Mouse (Mus musculus) CH12.LX (cell line): Measurements from ENCODE around the gene Prima1. TPM values are rescaled to one million over a fixed set of nuclear protein-coding genes. Genes with fewer than 3 reads are reported as not detected.

ENCODE experiments used
- DNase-seq: peaks from one replicate; pipeline ENCODE4 v3.0.0-alpha.2; 2013; ENCODE audit errors: extremely low read depth
- H3K27ac ChIP-seq: 2 replicates; pipeline ENCODE4 v1.5.1; 2012; ENCODE audit warnings: low read depth, mild to moderate bottlenecking, control low read depth, moderate library complexity; ENCODE audit not compliant: insufficient read depth
- H3K27me3 ChIP-seq: replicated peaks from 2 replicates; pipeline ENCODE3; 2012; ENCODE audit warnings: inconsistent platforms
- H3K36me3 ChIP-seq, 2 experiments: replicated peaks in 1 of 2; 2 replicates each; pipeline versions ENCODE3 to v1.6.1; 2012; ENCODE audit warnings: inconsistent platforms in 1 of 2, low read length in 1 of 2, mild to moderate bottlenecking in 1 of 2, mixed read lengths in 1 of 2, moderate library complexity in 1 of 2; ENCODE audit not compliant: control insufficient read depth in 1 of 2, insufficient read depth in 1 of 2
- H3K4me1 ChIP-seq, 2 experiments: 2 replicates each; pipeline ENCODE4 v1.6.1; 2012; ENCODE audit warnings: inconsistent platforms in 1 of 2, moderate library complexity in 1 of 2; ENCODE audit not compliant: insufficient read depth in 2 of 2, control insufficient read depth in 1 of 2
- H3K4me2 ChIP-seq: 2 replicates; pipeline ENCODE4 v1.6.1; 2012; ENCODE audit warnings: low read depth, mild to moderate bottlenecking, control low read depth; ENCODE audit not compliant: poor library complexity, insufficient read depth, severe bottlenecking
- H3K4me3 ChIP-seq, 3 experiments: fragments of 150-350 bp in 1 of 3; sonication (generic) in 1 of 3; replicated peaks in 1 of 3; 2 replicates each; pipeline versions ENCODE3 to v1.5.1; 2011 to 2012; ENCODE audit warnings: low read depth in 2 of 3, low read length in 2 of 3, mild to moderate bottlenecking in 2 of 3, moderate library complexity in 2 of 3, control low read depth in 1 of 3, improper control_type of control experiment in 1 of 3, inconsistent platforms in 1 of 3, mixed read lengths in 1 of 3; ENCODE audit not compliant: poor library complexity in 1 of 3
- H3K79me2 ChIP-seq: replicated peaks from 2 replicates; pipeline ENCODE4 v1.6.1; 2012; ENCODE audit warnings: mild to moderate bottlenecking, moderate library complexity; ENCODE audit not compliant: control insufficient read depth, poor library complexity, insufficient read depth, severe bottlenecking; ENCODE audit errors: extremely low read depth
- H3K9ac ChIP-seq: 2 replicates; pipeline ENCODE4 v1.6.1; 2012; ENCODE audit warnings: low read depth, mild to moderate bottlenecking, control low read depth, moderate library complexity; ENCODE audit not compliant: insufficient read depth
- H3K9me3 ChIP-seq: replicated peaks from 2 replicates; pipeline ENCODE3; 2012; ENCODE audit warnings: low read length, inconsistent platforms, mixed read lengths
- BHLHE40 ChIP-seq: IDR thresholded peaks from 2 replicates; pipeline ENCODE4 v1.6.1; 2011; ENCODE audit warnings: mild to moderate bottlenecking, low read depth, low read length, improper control_type of control experiment
- EP300 ChIP-seq: IDR thresholded peaks from 2 replicates; pipeline ENCODE4 v1.6.1; 2011; ENCODE audit warnings: low read length, improper control_type of control experiment
- GABPA ChIP-seq: IDR thresholded peaks from 2 replicates; pipeline ENCODE4 v1.6.1; 2012; ENCODE audit warnings: low read depth, low read length, improper control_type of control experiment, inconsistent platforms; ENCODE audit not compliant: insufficient replicate concordance
- JUND ChIP-seq: conservative IDR thresholded peaks from 2 replicates; pipeline ENCODE4 v1.6.1; 2011; ENCODE audit warnings: low read depth, low read length, improper control_type of control experiment
- KAT2A ChIP-seq: IDR thresholded peaks from 2 replicates; pipeline ENCODE4 v1.6.1; 2012; ENCODE audit warnings: low read length, improper control_type of control experiment, inconsistent platforms; ENCODE audit not compliant: insufficient replicate concordance
- MAFK ChIP-seq: IDR thresholded peaks from 2 replicates; pipeline ENCODE4 v1.6.1; 2011; ENCODE audit warnings: low read length, improper control_type of control experiment; ENCODE audit not compliant: insufficient replicate concordance
- MAZ ChIP-seq: IDR thresholded peaks from 2 replicates; pipeline ENCODE4 v1.6.1; 2012; ENCODE audit warnings: low read depth, mild to moderate bottlenecking, inconsistent platforms, low read length, improper control_type of control experiment, moderate library complexity
- MEF2A ChIP-seq: IDR thresholded peaks from 2 replicates; pipeline ENCODE4 v1.6.1; 2014; ENCODE audit warnings: low read depth, mild to moderate bottlenecking, inconsistent platforms, low read length, improper control_type of control experiment, borderline replicate concordance
- MXI1 ChIP-seq: IDR thresholded peaks from 2 replicates; pipeline ENCODE4 v1.6.1; 2011; ENCODE audit warnings: mild to moderate bottlenecking, low read depth, low read length, improper control_type of control experiment
- POLR2A ChIP-seq: IDR thresholded peaks from 2 replicates; pipeline ENCODE4 v1.6.1; 2011; ENCODE audit warnings: low read depth, mild to moderate bottlenecking, improper control_type of control experiment, low read length
- RCOR1 ChIP-seq: conservative IDR thresholded peaks from 2 replicates; pipeline ENCODE4 v1.6.1; 2012; ENCODE audit warnings: low read depth, mild to moderate bottlenecking, inconsistent platforms, low read length, improper control_type of control experiment
- SMC3 ChIP-seq: IDR thresholded peaks from 2 replicates; pipeline ENCODE4 v1.6.1; 2011; ENCODE audit warnings: low read depth, low read length, improper control_type of control experiment
- USF1 ChIP-seq: IDR thresholded peaks from 2 replicates; pipeline ENCODE4 v1.6.1; 2014; ENCODE audit warnings: low read depth, mild to moderate bottlenecking, inconsistent platforms, low read length, improper control_type of control experiment
- ZKSCAN1 ChIP-seq: IDR thresholded peaks from 2 replicates; pipeline ENCODE4 v1.6.1; 2012; ENCODE audit warnings: low read depth, inconsistent platforms, low read length, improper control_type of control experiment, borderline replicate concordance
- ZMIZ1 ChIP-seq: IDR thresholded peaks from 2 replicates; pipeline ENCODE4 v1.6.1; 2012; ENCODE audit warnings: low read depth, mild to moderate bottlenecking, inconsistent platforms, low read length, improper control_type of control experiment
- ZNF384 ChIP-seq: IDR thresholded peaks from 2 replicates; pipeline ENCODE4 v1.6.1; 2012; ENCODE audit warnings: low read depth, low read length, improper control_type of control experiment, inconsistent platforms
- dilution Hi-C: fragments of 300-500 bp; cut with MboI; formaldehyde crosslinking; loops from 2 replicates; pipeline ENCODE4 v1.14.3; 2020; ENCODE audit warnings: low sequenced_read_pairs; ENCODE audit not compliant: extremely low pct_unique_long_range_greater_than_20kb, extremely low pct_ligation_motif_present
- in situ Hi-C: fragments of 300-500 bp; cut with MboI; formaldehyde crosslinking; loops from 3 replicates; pipeline ENCODE4 v1.14.3; 2019; ENCODE audit warnings: low sequenced_read_pairs, low pct_ligation_motif_present, low pct_unique_long_range_greater_than_20kb, mixed read lengths
- polyA plus RNA-seq: library from polyadenylated mRNA; unstranded; fragments of >175 nt; gene quantifications from 2 replicates; pipeline ENCODE4 v1.2.1, GENCODE M21; 2012; ENCODE audit warnings: low read depth; ENCODE audit not compliant: insufficient read length
- total RNA-seq, 2 experiments: library from RNA; depleted of rRNA; stranded (reverse); fragments of 300-350 nt in 1 of 2; fragments of >200 nt in 1 of 2; gene quantifications; 2 replicates each; pipeline ENCODE4 v1.2.3; 2012 to 2014

Gene Prima1
- total and polyA plus RNA-seq, 3 experiments, result not detected

DNA sequence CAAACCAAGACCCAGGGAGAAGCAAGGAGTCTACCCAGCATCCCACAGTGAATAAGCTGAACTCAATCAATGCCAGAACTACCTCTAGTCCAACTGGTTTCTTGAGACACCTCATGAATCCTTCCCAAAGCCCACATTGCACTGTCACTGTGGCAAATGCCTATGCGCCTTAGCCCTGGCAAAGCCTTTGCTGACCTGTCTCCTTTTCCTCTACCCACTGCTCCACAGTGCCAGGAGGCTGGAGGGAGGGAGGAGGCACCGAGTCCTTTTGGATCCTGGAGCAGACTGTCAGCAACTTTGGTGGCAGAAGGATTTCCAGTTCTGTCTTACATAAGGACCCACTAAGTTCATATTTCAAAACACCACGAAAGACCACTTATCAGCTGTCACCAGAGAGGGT is 41.5 kb upstream of the Prima1 start:
- in situ Hi-C loops, result no loop called here

DNA sequence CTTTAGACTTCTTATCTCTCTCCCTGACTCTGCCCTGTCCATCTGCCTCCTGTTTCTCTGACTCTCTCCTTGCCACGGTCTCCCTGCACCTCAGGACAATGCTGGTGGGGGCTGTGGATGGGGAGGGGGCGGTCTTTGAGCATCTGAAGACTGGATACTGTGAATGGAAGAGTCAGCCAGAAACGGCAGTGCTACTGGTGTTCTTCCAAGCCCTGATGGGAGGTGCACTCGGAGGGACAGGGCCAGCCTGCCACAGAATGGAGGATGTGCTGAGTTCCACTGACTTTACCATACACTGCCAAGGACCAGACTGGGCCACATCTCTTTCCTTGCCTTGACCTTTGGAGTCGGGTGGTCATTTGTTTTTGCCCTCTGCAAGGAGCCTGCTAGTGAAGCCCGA is 41.0 kb upstream of the Prima1 start:
- H3K27ac ChIP-seq, result no peak overlapping the region
- no peaks in the 10 kb centered on the region for H3K36me3 ChIP-seq
- H3K4me2 ChIP-seq, result no peak overlapping the region
- no peak overlapping the region for H3K4me3 ChIP-seq
- no peaks in the 10 kb centered on the region for H3K79me2 ChIP-seq
- peaks cover 5 to 15% of the 10 kb centered on the region in 2 experiments; a peak in 2 of 4 replicates for H3K4me1 ChIP-seq
- in situ Hi-C loops, result no loop called here
- TF ChIP-seq MAZ (no peak), EP300 (no peak), KAT2A (no peak), MEF2A (no peak), USF1 (no peak), ZMIZ1 (no peak), POLR2A (no peak), ZNF384 (no peak), JUND (no peak), RCOR1 (no peak), MAFK (no peak)
- TF ChIP-seq, all 38 proteins: peak for 0
- Histone ChIP-seq H3K9ac (no peak overlapping the region), H3K9me3 (peaks cover 4% of the 10 kb centered on the region), H3K27me3 (no peaks in the 10 kb centered on the region)
- no peak for DNase-seq
- dilution Hi-C loops, result no loop called here

More for the DNA sequence above, 41.5 kb upstream of the Prima1 start:
- Histone ChIP-seq H3K4me2 (no peak overlapping the region), H3K79me2 (no peaks in the 10 kb centered on the region), H3K9me3 (no peaks in the 10 kb centered on the region), H3K4me3 (no peak overlapping the region), H3K36me3 (no peaks in the 10 kb centered on the region), H3K4me1 (peaks cover 5 to 15% of the 10 kb centered on the region in 2 experiments; a peak in 2 of 4 replicates), H3K9ac (no peak overlapping the region), H3K27me3 (no peaks in the 10 kb centered on the region), H3K27ac (no peak overlapping the region)
- no peak for DNase-seq
- dilution Hi-C loops, result no loop called here
- TF ChIP-seq MXI1 (no peak), BHLHE40 (no peak), GABPA (no peak), SMC3 (no peak), POLR2A (no peak), ZKSCAN1 (no peak)
